Mouse (Mus musculus) brain, embryonic 14.5 days (tissue): ENCODE measurements at regions not wholly inside any gene's neighbourhood (a gene's known extent, or its start where the extent isn't known, plus 50 kb on each side); places are given as distances from the start of the nearest gene placed in this dataset.

Experiments used
- CTCF ChIP-seq: fragments of 200-500 bp; IDR thresholded peaks from 2 replicates; pipeline ENCODE4 v1.5.1; 2012; ENCODE audit warnings: inconsistent platforms, mild to moderate bottlenecking, moderate library complexity, borderline replicate concordance; ENCODE audit not compliant: insufficient read depth, insufficient read length; ENCODE audit errors: extremely low read depth
- POLR2A ChIP-seq: fragments of 200-500 bp; IDR thresholded peaks from 2 replicates; pipeline ENCODE4 v1.6.1; 2012; ENCODE audit warnings: mild to moderate bottlenecking, inconsistent platforms, borderline replicate concordance; ENCODE audit not compliant: poor library complexity, insufficient read depth, insufficient read length, severe bottlenecking; ENCODE audit errors: extremely low read depth

- TF ChIP-seq CTCF (no peak), POLR2A (no peak)
Measured at GRCm38 (mm10) chr13:111948395-111948794, 139.6 kb upstream of the Map3k1 start.
